Mouse (Mus musculus) heart, postnatal 36 days (tissue): ENCODE results near the gene Oog3. TPM values are rescaled to one million over a fixed set of nuclear protein-coding genes. Genes with fewer than 3 reads are reported as not detected.

Experiments
- DNase-seq, 2 experiments: peaks; one replicate each; pipeline ENCODE4 v3.0.0; 2021 to 2022
- intact Hi-C: fragments of 180-260 bp; cut with DNase I; formaldehyde crosslinking; loops from one replicate; pipeline ENCODE4 v1.15.1; 2025
- total RNA-seq, 2 experiments: library from RNA; stranded (reverse); gene quantifications; 2 replicates each; pipeline ENCODE4 v1.2.3; 2021

Oog3 gene
- total RNA-seq, result not detected

DNA sequence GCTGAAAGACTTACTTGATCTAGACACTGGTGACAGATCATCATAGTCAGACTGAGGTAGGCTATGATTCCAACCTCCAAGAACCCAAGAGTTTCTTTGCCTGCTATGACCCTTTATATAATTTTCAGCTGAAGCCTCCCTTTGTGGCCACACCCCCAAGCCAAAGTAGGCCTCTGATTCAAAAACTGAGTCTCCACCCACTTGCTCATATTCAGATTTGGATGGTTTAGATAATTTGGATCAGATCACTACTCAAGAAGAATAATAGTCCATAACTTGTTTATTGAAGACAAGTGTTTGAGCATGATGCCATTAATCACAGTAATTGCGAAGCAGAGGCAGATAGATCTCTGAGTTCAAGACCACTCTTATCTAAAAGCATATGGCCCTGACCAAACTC is at the start of gene Oog3:
Gene Oog3, minus strand, starts transcription at position 101 of the 400 bp plus-strand sequence.
- intact Hi-C loops, result no loop called here
- DNase-seq, result no peak

DNA sequence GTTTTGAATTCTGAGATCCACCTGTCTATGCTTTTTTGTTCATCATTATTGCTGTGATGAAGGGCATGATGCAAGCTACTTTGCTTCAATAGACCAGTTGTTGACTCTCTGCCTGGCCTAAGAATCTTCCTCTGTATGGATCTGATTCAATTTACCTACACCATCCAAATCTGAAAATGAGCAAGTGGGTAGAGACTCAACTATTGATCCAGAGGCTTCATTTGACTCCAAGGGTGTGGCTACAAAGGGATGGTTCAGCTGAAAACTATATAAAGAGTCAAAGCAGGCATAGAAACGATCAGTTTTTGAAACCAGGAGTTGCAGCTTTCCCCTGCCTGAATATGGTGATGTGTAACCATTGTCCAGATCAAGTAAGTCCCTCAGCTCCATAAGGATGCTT is 28.0 kb upstream of the Oog3 start, which contains the start of gene Oog2:
Gene Oog2, plus strand, starts transcription at position 301 of the 400 bp plus-strand sequence.
- no peak for DNase-seq
- intact Hi-C loops, result no loop called here

Other genes starting within 250 kb of the Oog3 start
- gene Pramef25, start 211.6 kb downstream of the Oog3 start, total RNA-seq, result not detected
- gene Gm13101, start 195.7 kb downstream of the Oog3 start, total RNA-seq, result not detected
- not detected for gene Pramef17, start 168.3 kb downstream of the Oog3 start, total RNA-seq
- gene Pramel4, start 103.5 kb downstream of the Oog3 start, total RNA-seq, result not detected
- gene Gm13102, start 56.2 kb downstream of the Oog3 start, total RNA-seq, result not detected
- gene Oog2, start 28.1 kb upstream of the Oog3 start, total RNA-seq, result not detected
- not detected for gene C87977, start 50.7 kb upstream of the Oog3 start, total RNA-seq
- not detected for gene Pramel5, start 117.8 kb upstream of the Oog3 start, total RNA-seq
- gene Gm13128, start 167.6 kb upstream of the Oog3 start, total RNA-seq, result not detected
- not detected for gene Gm13119, start 195.3 kb upstream of the Oog3 start, total RNA-seq
- gene Pramef20, start 215.3 kb upstream of the Oog3 start, total RNA-seq, result not detected
- gene Pramef12, start 245.8 kb upstream of the Oog3 start, total RNA-seq, result not detected